Mouse (Mus musculus): ENCODE measurements around the gene Limk1. TPM values are rescaled to one million over a fixed set of nuclear protein-coding genes. Genes with fewer than 3 reads are reported as not detected.

The Limk1 gene
- total and polyA plus RNA-seq, 3 experiments = 7.2 to 27.7 (median 10.8) TPM

- H3K27me3 ChIP-seq (replicated peaks) = no peaks in the 10 kb centered on the region
- no peaks in the 10 kb centered on the region for H3K9me3 ChIP-seq (replicated peaks; ENCODE audit: low read length)
- no peak for TF ChIP-seq CHD1 (IDR thresholded peaks at IDR 0.05; ENCODE audit: low read depth, low read length)
- no peak for DNase-seq (ENCODE audit: extremely low read depth)
- no peak overlapping the region for H3K9ac ChIP-seq (ENCODE audit: insufficient read depth, low read depth)
- H3K4me2 ChIP-seq (ENCODE audit: insufficient read depth, low read depth, poor library complexity, severe bottlenecking) = no peak overlapping the region
- no peak overlapping the region for H3K27ac ChIP-seq (ENCODE audit: insufficient read depth, low read depth)
- peaks cover 0 to 45% of the 10 kb centered on the region in 2 experiments for H3K36me3 ChIP-seq (replicated peaks in 1 of 2; ENCODE audit: control insufficient read depth in 1 of 2, insufficient read depth in 1 of 2, low read length in 1 of 2)
- in situ Hi-C loops (cut with MboI; ENCODE audit: low pct_ligation_motif_present, low pct_unique_long_range_greater_than_20kb, low sequenced_read_pairs) (no loop called here), dilution Hi-C loops (cut with MboI; ENCODE audit: extremely low pct_ligation_motif_present, extremely low pct_unique_long_range_greater_than_20kb, low sequenced_read_pairs) (no loop called here)
- H3K79me2 ChIP-seq (replicated peaks; ENCODE audit: control insufficient read depth, extremely low read depth, insufficient read depth, poor library complexity, severe bottlenecking) = no peaks in the 10 kb centered on the region
- H3K4me1 ChIP-seq (ENCODE audit: control insufficient read depth in 1 of 2, insufficient read depth in 2 of 2) = peaks cover 7 to 24% of the 10 kb centered on the region in 2 experiments
- H3K4me3 ChIP-seq (replicated peaks in 1 of 3; ENCODE audit: low read depth in 2 of 3, low read length in 2 of 3, poor library complexity in 1 of 3) = no peak overlapping the region
Observed at GRCm38 (mm10) chr5:134683813-134684212, 4.6 kb downstream of the Limk1 start.

- no peak overlapping the region for H3K9ac ChIP-seq (ENCODE audit: insufficient read depth, low read depth)
- no peaks in the 10 kb centered on the region for H3K9me3 ChIP-seq (replicated peaks; ENCODE audit: low read length)
- H3K27ac ChIP-seq (ENCODE audit: insufficient read depth, low read depth) = no peak overlapping the region
- no peak overlapping the region for H3K4me2 ChIP-seq (ENCODE audit: insufficient read depth, low read depth, poor library complexity, severe bottlenecking)
- TF ChIP-seq MEF2A (IDR thresholded peaks at IDR 0.05; ENCODE audit: borderline replicate concordance, low read depth, low read length) (no peak), ZC3H11A (IDR thresholded peaks at IDR 0.05; ENCODE audit: low read depth, low read length) (no peak), MYC (IDR thresholded peaks at IDR 0.05; ENCODE audit: low read depth, low read length) (no peak), SMC3 (IDR thresholded peaks at IDR 0.05; ENCODE audit: low read depth, low read length) (no peak), GABPA (IDR thresholded peaks at IDR 0.05; ENCODE audit: insufficient replicate concordance, low read depth, low read length) (no peak), RAD21 (IDR thresholded peaks at IDR 0.05; ENCODE audit: low read depth, low read length) (no peak), MAZ (IDR thresholded peaks at IDR 0.05; ENCODE audit: low read depth, low read length) (no peak), ELF1 (IDR thresholded peaks at IDR 0.05; ENCODE audit: low read depth, low read length) (no peak), IRF4 (IDR thresholded peaks at IDR 0.05; ENCODE audit: low read depth, low read length) (no peak), KAT2A (IDR thresholded peaks at IDR 0.05; ENCODE audit: insufficient replicate concordance, low read length) (no peak), BHLHE40 (IDR thresholded peaks at IDR 0.05; ENCODE audit: low read depth, low read length) (no peak), PAX5 (IDR thresholded peaks at IDR 0.05; ENCODE audit: low read length) (no peak), ZMIZ1 (IDR thresholded peaks at IDR 0.05; ENCODE audit: low read depth, low read length) (no peak), ZNF384 (IDR thresholded peaks at IDR 0.05; ENCODE audit: low read depth, low read length) (no peak), ETS1 (conservative IDR thresholded peaks at IDR 0.05; ENCODE audit: low read depth, low read length) (no peak), EP300 (IDR thresholded peaks at IDR 0.05; ENCODE audit: low read length) (no peak), CHD1 (IDR thresholded peaks at IDR 0.05; ENCODE audit: low read depth, low read length) (no peak), E2F4 (IDR thresholded peaks at IDR 0.05; ENCODE audit: insufficient replicate concordance, low read depth, low read length) (no peak)
- in situ Hi-C loops (cut with MboI; ENCODE audit: low pct_ligation_motif_present, low pct_unique_long_range_greater_than_20kb, low sequenced_read_pairs) (no loop called here), dilution Hi-C loops (cut with MboI; ENCODE audit: extremely low pct_ligation_motif_present, extremely low pct_unique_long_range_greater_than_20kb, low sequenced_read_pairs) (no loop called here)
- no peak overlapping the region for H3K4me3 ChIP-seq (replicated peaks in 1 of 3; ENCODE audit: low read depth in 2 of 3, low read length in 2 of 3, poor library complexity in 1 of 3)
- no peaks in the 10 kb centered on the region for H3K79me2 ChIP-seq (replicated peaks; ENCODE audit: control insufficient read depth, extremely low read depth, insufficient read depth, poor library complexity, severe bottlenecking)
- H3K4me1 ChIP-seq (ENCODE audit: control insufficient read depth in 1 of 2, insufficient read depth in 2 of 2) = peaks cover 31 to 50% of the 10 kb centered on the region in 2 experiments
- no peaks in the 10 kb centered on the region for H3K27me3 ChIP-seq (replicated peaks)
- DNase-seq (ENCODE audit: extremely low read depth) = no peak
- H3K36me3 ChIP-seq (replicated peaks in 1 of 2; ENCODE audit: control insufficient read depth in 1 of 2, insufficient read depth in 1 of 2, low read length in 1 of 2) = peaks cover 0 to 36% of the 10 kb centered on the region in 2 experiments
Observed at GRCm38 (mm10) chr5:134680238-134680637, 8.2 kb downstream of the Limk1 start.

Data from CH12.LX (cell line).